Mouse (Mus musculus) 3134 (cell line): ENCODE results near the gene Klhl32.
"Not testable (repeated sequence)": the region's sequence is repeated elsewhere in the genome, so short reads cannot be mapped to it uniquely, and the experiment has no call there.

Experiments
- DNase-seq: peaks from one replicate; pipeline ENCODE4 v3.0.0-alpha.2; 2011; ENCODE audit warnings: low spot score; ENCODE audit not compliant: insufficient read length; ENCODE audit errors: extremely low read depth

Gene Klhl32

DNA sequence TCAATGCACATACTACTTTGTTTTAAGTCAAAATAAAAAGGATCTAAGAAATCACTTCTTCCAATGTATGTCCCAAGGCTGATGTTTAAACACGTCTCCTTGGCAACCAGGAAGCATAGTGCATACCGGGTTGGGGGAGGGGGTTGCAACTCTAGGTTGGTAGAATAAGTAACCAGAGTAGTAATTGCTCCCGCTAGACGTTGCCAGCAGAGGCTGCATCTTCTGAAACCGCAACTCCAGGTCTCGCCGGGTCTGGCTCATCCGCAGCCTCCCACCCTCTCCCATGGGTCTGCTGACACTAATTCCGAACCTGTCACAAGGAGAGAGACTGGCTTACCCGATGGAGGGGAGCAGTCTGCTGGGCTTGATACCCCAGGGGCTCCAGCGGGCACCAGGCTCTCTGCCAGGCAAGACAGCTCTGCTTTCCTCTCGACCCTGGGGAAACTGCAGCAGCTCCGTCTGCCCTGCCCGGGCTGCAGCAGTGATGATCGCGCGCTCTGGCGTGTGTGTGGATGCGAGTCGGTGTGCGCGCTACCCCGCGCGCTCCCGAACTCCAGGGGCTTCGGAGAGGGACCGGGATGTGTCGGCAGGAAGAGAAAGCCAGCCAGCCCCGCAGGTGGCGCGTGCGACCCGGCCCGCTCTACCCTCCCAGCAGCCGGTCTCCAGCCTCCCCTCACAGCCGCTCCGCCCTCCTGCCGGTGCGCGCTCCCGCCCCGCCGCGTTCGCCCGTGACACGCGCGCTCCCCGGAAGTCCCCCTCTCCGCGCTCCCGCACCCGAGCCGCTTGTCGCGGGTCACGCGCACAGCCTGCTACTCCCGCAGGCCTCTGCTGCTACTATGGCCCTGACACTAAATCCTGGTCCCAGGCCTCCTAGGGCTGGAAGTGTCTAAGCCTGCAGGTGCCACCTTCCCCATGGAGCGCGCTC lies at the start of gene Klhl32:
Gene Klhl32 (minus strand): TSS at position 724 of the 925 bp plus-strand sequence.
- peak; percentile 13 for DNase-seq

DNA sequence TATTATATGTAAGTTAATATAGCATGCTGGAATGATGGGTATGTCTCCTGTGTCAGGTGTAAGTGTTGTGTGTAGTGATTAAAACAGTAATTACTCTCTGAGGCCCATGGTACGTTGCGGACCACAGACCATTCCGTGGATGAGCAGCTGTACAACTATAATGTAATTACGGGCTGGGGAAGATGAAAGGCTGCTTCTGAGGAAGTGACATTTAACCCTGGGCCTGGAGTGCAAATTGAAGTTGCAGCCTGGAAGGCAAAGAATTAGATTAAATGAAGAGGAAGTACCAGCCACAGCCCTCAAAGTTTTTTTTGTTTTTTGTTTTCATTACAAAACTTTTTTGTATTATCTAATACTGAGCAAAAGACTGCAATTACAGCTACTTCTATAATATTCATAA lies 48.2 kb upstream of the Klhl32 start:
- no peak for DNase-seq

DNA sequence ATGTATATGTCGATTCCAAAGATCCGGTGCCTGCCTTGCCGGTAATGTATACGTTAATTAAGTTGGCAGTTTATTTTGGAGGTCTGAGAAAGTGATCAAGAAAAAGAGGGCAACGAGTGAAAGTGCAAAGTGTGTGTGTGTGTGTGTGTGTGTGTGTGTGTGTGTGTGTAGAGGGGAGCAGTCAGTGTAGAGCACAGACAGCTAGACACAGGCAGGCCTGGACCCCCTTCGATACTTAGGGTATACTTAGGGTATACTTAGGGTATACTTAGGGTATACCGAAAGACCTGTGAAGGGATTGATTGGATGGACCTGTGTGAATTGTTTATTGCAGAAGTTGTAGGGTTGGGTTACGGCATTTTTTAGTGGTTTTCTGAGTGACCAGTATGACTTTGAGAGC lies 47.7 kb upstream of the Klhl32 start:
- DNase-seq, result peak; percentile 13

GRCm38 (mm10) chr4:24897851-24898515 lies 47.1 kb upstream of the Klhl32 start, which contains the start of gene Ndufaf4:
TSS of gene Ndufaf4 (plus strand) at chr4:24898083.
- peak; percentile 97 for DNase-seq

DNA sequence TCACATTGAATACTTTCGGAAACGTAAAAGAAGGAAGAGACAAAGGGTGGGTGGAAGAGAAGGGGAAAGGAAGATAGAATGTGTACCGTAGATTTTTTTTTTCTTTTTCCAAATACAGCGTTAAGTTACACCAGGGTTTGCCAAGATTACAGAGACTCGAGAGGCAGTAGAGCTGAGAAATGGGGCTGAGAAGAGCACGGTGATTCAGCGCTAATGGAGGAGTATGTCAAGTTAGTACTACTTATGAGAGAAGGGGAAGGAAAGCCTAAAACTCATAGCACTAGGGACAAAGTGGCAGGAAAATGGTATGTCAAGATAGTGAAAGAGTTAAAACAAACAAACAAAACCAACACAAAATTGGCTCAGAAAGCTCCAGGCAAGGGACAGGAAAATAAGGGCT lies 46.4 kb upstream of the Klhl32 start:
- no peak for DNase-seq

GRCm38 (mm10) chr4:24896829-24897228 lies 45.9 kb upstream of the Klhl32 start:
- DNase-seq, result peak; percentile 25

DNA sequence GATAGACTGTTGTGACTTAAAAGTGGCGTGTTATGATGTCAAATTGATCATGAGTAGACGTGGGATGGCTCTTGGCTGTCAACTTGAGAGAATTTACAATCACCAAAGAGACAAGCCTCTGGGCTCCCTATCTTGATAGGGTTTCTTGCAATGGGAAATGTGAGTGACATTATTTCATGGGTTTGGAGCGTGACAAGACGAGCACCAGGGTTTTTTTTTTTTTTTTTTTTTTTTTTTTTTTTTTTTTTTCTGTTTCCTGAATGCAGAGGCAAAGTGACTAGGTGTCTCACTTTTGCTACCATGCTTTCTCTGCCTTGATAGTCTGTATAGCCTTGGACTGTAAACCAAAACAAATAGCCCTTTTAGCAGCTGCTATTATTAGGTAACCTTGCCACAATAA lies 43.7 kb upstream of the Klhl32 start:
- no peak for DNase-seq

DNA sequence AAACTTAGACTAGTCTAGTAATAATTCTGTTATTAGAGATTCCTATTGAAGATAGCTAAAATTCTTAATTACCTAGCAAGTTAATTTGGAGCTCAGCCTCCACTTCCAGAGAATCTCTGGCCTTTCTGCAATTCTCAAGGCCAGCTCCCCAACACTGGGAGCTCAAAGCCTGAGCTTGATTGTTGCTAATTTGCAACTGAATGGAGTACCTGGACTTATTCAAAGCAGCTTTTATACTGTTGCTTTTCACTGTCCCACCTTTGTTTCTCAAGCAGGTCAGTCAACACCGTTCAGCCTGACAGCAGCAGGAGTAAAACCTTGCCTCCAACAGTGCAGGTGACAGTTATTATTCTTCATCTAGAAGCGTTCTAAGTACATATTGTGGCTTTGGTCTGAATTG lies 41.4 kb upstream of the Klhl32 start:
- not testable (repeated sequence) for DNase-seq

DNA sequence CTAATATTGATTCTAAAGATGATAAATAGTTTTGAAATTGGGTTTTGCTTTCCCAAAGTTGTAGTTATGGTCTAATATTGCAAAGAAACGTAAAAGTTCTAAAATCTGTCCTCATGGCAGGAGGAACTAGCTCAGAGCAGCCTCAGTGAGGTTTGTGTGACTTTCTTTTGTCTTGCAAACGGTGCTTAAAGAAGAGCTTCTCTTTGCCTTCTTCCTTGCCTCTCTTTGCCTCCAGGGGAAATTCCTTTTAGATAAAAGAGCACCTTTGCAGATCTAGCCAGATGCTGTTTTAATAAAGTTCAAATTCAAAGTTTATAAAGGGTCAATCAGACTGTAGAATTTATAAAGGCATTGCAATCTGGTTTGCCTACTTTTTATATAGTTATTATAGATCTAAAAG lies 38.5 kb upstream of the Klhl32 start:
- DNase-seq, result not testable (repeated sequence)

- DNase-seq, result no peak
Measured at GRCm38 (mm10) chr4:24869230-24869629, 18.3 kb upstream of the Klhl32 start.

DNA sequence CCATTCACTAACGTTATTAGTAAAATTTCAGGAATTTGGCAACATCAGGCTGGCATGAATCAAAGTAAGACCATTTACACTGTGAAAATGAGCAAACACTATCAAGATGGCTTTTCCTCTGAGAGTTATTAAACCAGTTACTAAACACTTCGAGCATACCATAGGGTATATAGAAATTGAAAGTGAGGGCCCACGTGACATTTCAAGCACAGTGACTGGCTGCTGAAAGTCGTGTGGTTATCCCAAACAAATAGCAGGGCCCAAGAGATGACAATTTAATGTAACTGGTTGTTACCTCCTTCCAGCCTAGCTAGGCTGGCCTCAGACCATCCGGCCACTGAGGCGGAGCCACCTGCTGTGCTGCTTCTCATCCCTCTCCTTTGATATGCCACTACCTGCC lies 14.8 kb upstream of the Klhl32 start:
- DNase-seq, result no peak

DNA sequence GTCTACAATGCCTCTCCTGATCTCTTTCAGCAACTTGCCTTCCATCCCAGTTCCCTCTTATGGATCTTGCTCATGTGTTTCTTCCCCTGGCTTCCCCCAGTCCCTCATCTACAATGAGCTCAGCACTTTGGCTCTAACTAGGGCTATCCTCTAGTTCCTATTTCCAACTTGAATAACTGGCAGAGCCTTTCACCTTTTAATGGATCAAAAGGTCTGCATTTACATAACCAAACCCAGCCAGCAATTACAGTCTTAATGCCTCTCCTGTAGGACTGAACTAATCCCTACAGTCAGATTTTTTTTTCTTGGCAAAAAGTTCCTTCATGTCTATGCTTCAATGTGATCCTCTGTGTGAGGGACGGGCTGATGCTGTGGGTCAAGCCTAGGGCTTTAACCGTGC lies 3.5 kb downstream of the Klhl32 start:
- no peak for DNase-seq

DNA sequence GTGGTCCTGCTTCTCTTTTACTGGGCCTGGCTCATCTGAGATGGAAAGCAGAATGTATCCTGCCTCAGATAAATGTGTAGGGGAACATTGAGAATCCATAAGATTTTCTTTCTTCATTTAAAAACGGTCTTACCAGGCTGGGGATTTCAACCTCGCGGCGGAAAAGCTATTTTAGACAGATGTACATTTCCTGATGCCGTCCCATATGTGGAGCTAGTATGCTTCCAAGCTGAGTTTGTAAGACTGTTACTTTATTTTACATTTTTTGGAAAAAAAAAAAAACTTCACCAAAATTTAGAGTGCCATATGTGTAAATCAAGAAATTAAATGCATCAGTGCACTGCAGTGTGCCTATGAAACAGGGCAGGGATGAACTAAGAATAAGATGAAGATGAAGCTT lies 5.4 kb downstream of the Klhl32 start:
- DNase-seq, result no peak

DNA sequence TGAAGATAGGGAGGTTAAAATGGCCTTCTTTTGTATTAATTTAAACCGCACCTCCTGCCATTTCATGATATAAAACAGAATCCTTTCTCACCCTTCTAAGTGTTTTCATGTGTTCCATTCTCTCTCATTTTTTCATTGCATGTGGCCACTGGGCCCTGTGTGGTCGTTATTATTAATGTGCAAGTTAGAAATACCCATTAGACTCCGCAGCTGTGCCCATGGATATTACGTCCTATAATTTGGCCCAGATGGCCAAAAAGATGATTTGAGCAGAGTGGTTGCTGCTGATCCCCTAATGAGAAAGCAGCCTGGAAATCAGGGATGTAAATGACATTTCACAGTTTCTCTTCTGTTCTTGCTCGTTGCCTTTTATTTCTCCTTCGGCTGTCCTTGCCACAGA lies 12.4 kb downstream of the Klhl32 start:
- no peak for DNase-seq

GRCm38 (mm10) chr4:24835555-24835954 lies 15.4 kb downstream of the Klhl32 start:
- DNase-seq, result no peak

- DNase-seq, result no peak
Measured at GRCm38 (mm10) chr4:24808316-24808715, 42.6 kb downstream of the Klhl32 start.

GRCm38 (mm10) chr4:24801881-24802280 lies 49.0 kb downstream of the Klhl32 start:
- no peak for DNase-seq

- DNase-seq, result no peak
Measured at GRCm38 (mm10) chr4:24801343-24801742, 49.6 kb downstream of the Klhl32 start.

GRCm38 (mm10) chr4:24800345-24800936 lies 50.5 kb downstream of the Klhl32 start:
- DNase-seq, result no peak

DNA sequence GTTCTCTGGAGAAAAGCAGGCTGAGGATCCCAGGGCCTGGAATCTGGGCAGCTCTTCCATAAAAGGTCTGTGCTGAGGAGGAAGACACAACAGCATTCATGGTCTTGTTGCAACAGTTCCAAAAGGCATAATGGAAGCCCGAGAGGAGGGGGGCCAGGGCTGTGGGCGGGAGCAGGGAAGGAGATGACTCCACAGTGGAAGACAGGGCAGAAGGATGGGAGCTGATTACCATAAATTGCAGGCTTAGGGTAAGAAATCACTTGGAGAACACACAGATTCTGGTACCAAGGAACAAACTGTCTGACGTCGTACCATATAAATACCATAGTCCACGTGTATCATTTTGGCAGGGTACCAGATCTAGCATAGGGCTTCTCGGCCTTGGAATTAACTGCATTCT lies 51.9 kb downstream of the Klhl32 start:
- DNase-seq, result no peak

DNA sequence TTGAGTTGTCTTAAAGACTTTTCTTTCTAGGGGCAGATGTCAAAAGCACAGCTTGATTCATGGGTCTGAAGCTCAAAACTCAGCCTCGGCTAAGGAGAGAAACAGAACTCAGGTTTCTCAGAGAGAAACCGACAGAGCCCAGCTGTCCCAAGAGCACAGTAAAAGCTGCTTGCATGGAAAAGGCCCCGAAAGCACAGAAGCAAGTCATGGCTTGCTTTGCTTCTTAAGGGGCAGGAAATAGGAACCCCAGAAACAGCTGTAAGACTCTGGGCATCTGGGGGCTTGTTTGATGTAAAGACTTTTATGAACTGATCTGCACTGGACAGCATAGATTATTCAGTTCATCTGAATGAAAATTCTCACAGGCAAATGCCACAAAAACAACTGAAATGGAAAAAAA lies 53.1 kb downstream of the Klhl32 start:
- DNase-seq, result no peak

GRCm38 (mm10) chr4:24797280-24797679 lies 53.6 kb downstream of the Klhl32 start:
- DNase-seq, result no peak
